Mouse (Mus musculus) right cerebral cortex, postnatal 36 days (tissue): ENCODE data around the gene Patl1.
"Not testable (repeated sequence)": the region's sequence is repeated elsewhere in the genome, so short reads cannot be mapped to it uniquely, and the experiment has no call there.

ENCODE experiments used
- DNase-seq, 2 experiments: peaks; one replicate each; pipeline ENCODE4 v3.0.0; 2022; ENCODE audit warnings: low spot score in 2 of 2, mixed read lengths in 1 of 2

The Patl1 gene

GRCm38 (mm10) chr19:11912037-11912532 is at the start of gene Patl1:
Patl1 (plus strand) TSS chr19:11912399.
- peak; percentile 97 to 98 for DNase-seq

DNA sequence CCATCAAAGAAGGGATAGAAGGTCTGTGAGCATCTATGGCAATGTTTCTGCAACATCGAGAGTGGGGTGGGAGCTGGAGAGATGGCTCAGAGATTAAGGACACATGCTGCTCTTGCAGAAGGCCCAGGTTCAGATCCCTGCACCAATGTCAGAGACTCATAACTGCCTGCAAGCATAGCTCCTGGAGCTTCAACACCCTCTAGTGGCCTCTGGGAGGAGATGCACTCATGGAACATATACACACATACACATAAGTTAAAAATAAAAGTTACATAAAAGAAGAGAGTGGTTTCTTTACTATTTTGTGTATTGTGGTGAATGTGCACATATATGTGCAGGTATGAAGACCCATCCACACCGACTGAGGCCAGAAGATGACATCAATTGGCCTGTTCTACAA is 44.4 kb upstream of the Patl1 start:
- DNase-seq = no peak

DNA sequence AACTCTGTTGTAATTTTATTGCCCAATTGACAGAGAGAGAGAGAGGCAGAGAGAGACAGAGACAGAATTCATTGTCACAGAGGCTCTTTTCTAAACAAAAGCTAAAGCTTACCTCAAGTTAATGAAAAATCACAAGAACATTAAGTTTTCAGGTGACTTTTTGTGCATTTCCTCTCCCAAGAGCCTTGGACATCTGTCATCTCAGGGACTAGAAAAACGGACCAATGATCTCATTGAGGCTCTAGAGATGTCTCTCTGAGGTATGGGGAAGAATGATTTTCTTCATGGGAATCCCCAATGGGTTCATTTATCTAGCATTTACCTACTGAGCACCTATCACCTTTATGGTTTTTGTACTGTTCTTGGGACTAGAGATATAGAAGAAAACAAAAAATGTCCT is 37.2 kb upstream of the Patl1 start, which contains the start of gene Olfr1419:
Gene Olfr1419, minus strand, starts transcription at position 101 of the 400 bp plus-strand sequence.
- DNase-seq = no peak

- DNase-seq = not testable (repeated sequence)
Measured at GRCm38 (mm10) chr19:11878404-11878803, 33.8 kb upstream of the Patl1 start.

GRCm38 (mm10) chr19:11886265-11886664 is 25.9 kb upstream of the Patl1 start, which contains the start of gene Olfr1420:
Olfr1420 (plus strand) TSS chr19:11886565.
- no peak for DNase-seq

DNA sequence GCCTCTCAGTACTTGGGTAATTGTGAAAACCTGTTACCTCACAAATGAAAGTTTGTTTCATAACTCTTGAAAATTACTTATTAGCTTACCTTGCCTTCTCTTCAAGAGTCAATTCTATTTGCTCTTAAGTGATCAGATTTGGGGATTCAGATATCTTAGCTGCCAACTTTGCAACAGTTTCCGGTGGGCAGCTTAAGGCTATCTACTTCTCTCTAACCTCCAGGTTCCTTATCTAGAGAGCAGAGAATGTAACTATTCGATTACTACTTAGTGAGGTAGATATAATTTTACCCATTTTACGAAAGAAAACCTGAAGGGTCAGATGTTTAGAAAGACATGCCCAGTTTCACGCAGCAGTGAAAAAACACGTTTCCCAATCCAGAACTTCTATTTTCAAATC is 1.2 kb upstream of the Patl1 start:
- DNase-seq = no peak

- DNase-seq = peak in 1 of 2 experiments; percentile 10
Measured at GRCm38 (mm10) chr19:11911603-11912002, 596 bp upstream of the Patl1 start.

GRCm38 (mm10) chr19:11912533-11913121 is 428 bp downstream of the Patl1 start:
- DNase-seq = peak; percentile 14 to 28

- DNase-seq = no peak
Measured at GRCm38 (mm10) chr19:11915804-11916203, 3.6 kb downstream of the Patl1 start.

DNA sequence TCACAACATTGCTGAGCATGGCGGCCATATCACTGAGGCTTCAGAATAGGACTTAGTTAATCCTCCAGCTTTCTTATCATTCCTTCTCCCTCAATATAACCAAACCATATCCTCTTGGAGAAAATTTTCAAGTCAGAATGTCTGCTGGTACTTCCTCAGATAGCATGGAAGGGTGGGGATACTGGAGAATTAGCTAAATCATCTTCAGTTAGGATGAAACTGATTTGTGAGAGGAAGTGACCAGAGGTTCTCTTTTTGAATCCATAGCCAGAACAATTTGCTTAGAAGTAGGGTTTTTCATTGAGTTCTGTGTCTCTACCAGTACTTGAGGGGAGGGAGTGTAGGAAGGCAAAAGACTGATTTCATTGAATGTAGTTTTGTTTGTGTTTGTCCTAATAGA is 9.9 kb downstream of the Patl1 start:
- DNase-seq = no peak

- not testable (repeated sequence) for DNase-seq
Measured at GRCm38 (mm10) chr19:11922515-11922914, 10.3 kb downstream of the Patl1 start.

DNA sequence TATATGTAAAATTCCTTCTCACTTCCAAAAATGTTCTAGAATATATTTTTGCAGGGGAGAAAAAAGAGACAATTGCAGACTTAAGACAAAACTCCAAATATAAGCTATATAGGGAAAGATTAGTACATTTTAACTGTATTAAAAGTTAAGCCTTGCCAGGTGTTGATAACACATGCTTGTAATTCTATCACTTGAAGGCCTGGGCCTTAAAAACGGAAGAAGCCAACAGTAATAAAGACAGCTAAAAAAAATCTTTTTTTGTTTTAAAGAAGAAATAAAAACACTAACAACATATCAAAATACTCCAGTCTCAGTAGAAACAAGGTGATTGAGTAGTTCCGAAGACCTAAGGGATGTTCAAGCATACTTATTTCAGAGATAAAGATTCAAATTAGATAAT is 14.2 kb downstream of the Patl1 start:
- DNase-seq = no peak

DNA sequence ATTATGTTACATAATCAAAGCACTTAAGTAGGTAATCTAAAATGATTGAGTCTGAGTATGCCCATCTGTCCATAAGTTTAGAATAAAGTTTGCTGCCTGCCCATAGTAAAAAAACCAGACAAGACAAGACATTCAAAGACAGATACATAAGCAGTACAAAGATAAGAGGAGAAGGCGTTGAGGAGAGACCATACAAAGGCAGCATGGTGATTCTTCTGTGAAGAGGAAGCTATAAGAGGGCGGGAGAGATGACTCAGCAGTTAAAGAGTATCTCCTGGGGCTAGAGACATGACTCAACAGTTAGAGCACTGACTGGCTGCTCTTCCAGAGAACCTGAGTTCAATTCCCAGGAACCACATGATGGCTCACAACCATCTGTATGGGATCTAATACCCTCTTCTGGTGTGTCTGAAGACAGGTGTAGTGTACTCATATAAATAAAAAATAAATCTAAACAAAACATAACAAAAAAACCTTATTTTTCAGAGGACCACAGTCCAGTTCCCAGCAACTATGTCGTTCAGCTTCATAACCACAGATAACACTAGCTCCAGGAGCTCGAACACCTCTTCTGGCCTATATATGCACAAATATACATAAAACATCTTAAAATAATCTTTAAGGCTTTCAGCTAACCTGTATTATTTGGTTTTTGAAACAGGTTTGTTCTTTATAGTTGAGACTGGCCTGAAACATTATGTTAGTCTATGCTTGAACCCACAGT is 16.0 kb downstream of the Patl1 start:
- DNase-seq = no peak

GRCm38 (mm10) chr19:11946460-11946859 is 34.3 kb downstream of the Patl1 start:
- not testable (repeated sequence) for DNase-seq

- DNase-seq = no peak
Measured at GRCm38 (mm10) chr19:11949878-11950277, 37.7 kb downstream of the Patl1 start.

- DNase-seq = no peak
Measured at GRCm38 (mm10) chr19:11950747-11951146, 38.5 kb downstream of the Patl1 start.

GRCm38 (mm10) chr19:11954206-11954605 is 42.0 kb downstream of the Patl1 start:
- DNase-seq = no peak

- DNase-seq = no peak
Measured at GRCm38 (mm10) chr19:11956636-11957035, 44.4 kb downstream of the Patl1 start.

GRCm38 (mm10) chr19:11957396-11957795 is 45.2 kb downstream of the Patl1 start:
- DNase-seq = no peak

DNA sequence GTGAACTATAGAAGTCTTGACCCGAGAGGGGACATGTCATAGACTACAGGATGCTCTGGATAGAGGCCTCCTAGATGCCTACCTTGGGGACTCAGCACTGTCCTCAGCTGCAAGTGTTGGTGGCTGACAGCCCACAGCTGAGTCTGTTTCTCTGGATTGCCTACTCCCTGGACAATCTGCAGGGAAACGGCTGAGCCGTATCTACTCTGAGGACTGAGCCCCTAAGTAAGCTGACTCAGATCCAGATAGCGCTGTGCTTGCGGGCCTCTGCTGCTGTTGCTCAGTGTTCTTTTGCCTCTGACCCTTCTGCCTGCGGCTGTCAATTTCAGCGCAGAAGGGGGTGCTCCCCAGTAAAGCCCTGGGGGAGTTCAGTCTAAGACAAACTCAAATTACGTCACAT is 45.6 kb downstream of the Patl1 start:
- no peak for DNase-seq

GRCm38 (mm10) chr19:11964266-11964665 is 52.1 kb downstream of the Patl1 start:
- DNase-seq = no peak

GRCm38 (mm10) chr19:11965023-11965942 is 53.1 kb downstream of the Patl1 start, which contains the start of gene Osbp:
Osbp (plus strand) TSS chr19:11965941.
- DNase-seq = peak; percentile 100
